Mouse (Mus musculus) thymus, adult 2 months (tissue): Measurements from ENCODE around the gene Car1.

Experiments
- CTCF ChIP-seq: fragments of 200-500 bp; IDR thresholded peaks from 2 replicates; pipeline ENCODE4 v1.5.1; 2012; ENCODE audit warnings: mild to moderate bottlenecking, control low read depth, low read length, moderate library complexity, borderline replicate concordance; ENCODE audit not compliant: control insufficient read depth, poor library complexity, insufficient read depth; ENCODE audit errors: extremely low read depth
- POLR2A ChIP-seq: fragments of 200-500 bp; IDR thresholded peaks from 2 replicates; pipeline ENCODE4 v1.6.1; 2012; ENCODE audit warnings: mild to moderate bottlenecking, low read length, control low read depth, moderate library complexity; ENCODE audit not compliant: control insufficient read depth, poor library complexity, insufficient read depth; ENCODE audit errors: extremely low read depth

- TF ChIP-seq POLR2A (no peak), CTCF (no peak)
These were observed 11.1 kb downstream of the Car1 start for GRCm38 (mm10) chr3:14797069-14797468.
